Mouse (Mus musculus) liver, adult 2 months (tissue): ENCODE measurements around the gene Tnfrsf14. TPM values are rescaled to one million over a fixed set of nuclear protein-coding genes. Genes with fewer than 3 reads are reported as not detected.
A peak's percentile ranks its signal among the peaks of the same experiment; 100 is the strongest.

Experiments used
- DNase-seq: peaks from one replicate; pipeline ENCODE4 v3.0.0-alpha.2; 2011; ENCODE audit warnings: low read depth, low spot score; ENCODE audit errors: extremely low read depth
- H3K27ac ChIP-seq: fragments of 200-500 bp; replicated peaks from 2 replicates; pipeline ENCODE4 v1.5.1; 2012; ENCODE audit warnings: low read depth, mild to moderate bottlenecking, control low read depth, inconsistent platforms, low read length; ENCODE audit not compliant: insufficient read depth
- H3K27me3 ChIP-seq: fragments of 200-500 bp; 2 replicates; pipeline ENCODE4 v1.6.1; 2012; ENCODE audit warnings: mild to moderate bottlenecking, moderate library complexity, low read length, inconsistent platforms; ENCODE audit not compliant: control insufficient read depth, insufficient read depth
- H3K36me3 ChIP-seq: fragments of 200-500 bp; 2 replicates; pipeline ENCODE4 v1.6.1; 2012; ENCODE audit warnings: low read length, inconsistent platforms; ENCODE audit not compliant: control insufficient read depth, insufficient read depth
- H3K4me1 ChIP-seq: fragments of 200-500 bp; 2 replicates; pipeline ENCODE4 v1.6.1; 2011; ENCODE audit warnings: low read length; ENCODE audit not compliant: control insufficient read depth, insufficient read depth
- H3K4me3 ChIP-seq: fragments of 200-500 bp; 2 replicates; pipeline ENCODE4 v1.5.1; 2011; ENCODE audit warnings: low read depth, mild to moderate bottlenecking, control low read depth, low read length, moderate library complexity; ENCODE audit not compliant: insufficient read depth
- H3K79me2 ChIP-seq: fragments of 200-500 bp; 2 replicates; pipeline ENCODE4 v1.6.1; 2012; ENCODE audit warnings: inconsistent platforms, mild to moderate bottlenecking, low read length, moderate library complexity; ENCODE audit not compliant: control insufficient read depth, insufficient read depth
- H3K9ac ChIP-seq: fragments of 200-500 bp; 2 replicates; pipeline ENCODE4 v1.6.1; 2012; ENCODE audit warnings: low read depth, mild to moderate bottlenecking, control low read depth, inconsistent platforms, low read length
- CTCF ChIP-seq: fragments of 200-500 bp; IDR thresholded peaks from 2 replicates; pipeline ENCODE4 v1.5.1; 2011; ENCODE audit warnings: low read depth, low read length, control low read depth
- POLR2A ChIP-seq: fragments of 200-500 bp; IDR thresholded peaks from 2 replicates; pipeline ENCODE4 v1.6.1; 2011; ENCODE audit warnings: low read length, control low read depth; ENCODE audit not compliant: insufficient read depth; ENCODE audit errors: extremely low read depth
- WGBS: fragments of 180-500 bp; shearing (Covaris S2); methylation state at CpG from one replicate; pipeline ENCODE4 v1.1.7; 2018; 5-methylcytosine and 5-hydroxymethylcytosine counted together
- polyA plus RNA-seq: library from polyadenylated mRNA; depleted of rRNA; stranded (reverse); fragments of >200 nt; gene quantifications from 2 replicates; pipeline ENCODE4 v1.2.3, GENCODE M21; 2012
- total RNA-seq: library from RNA; depleted of rRNA; stranded (reverse); fragments of >200 nt; gene quantifications from 2 replicates; pipeline ENCODE4 v1.2.3, GENCODE M21; 2014

Gene Tnfrsf14
- total and polyA plus RNA-seq, 2 experiments: 11.2 to 55.6 TPM

GRCm38 (mm10) chr4:154964581-154965235, 36.3 kb upstream of the Tnfrsf14 start:
- no peak for DNase-seq
- WGBS: 2% methylated on average over 36 of the region's 36 CpGs
- peaks cover 3% of the 10 kb centered on the region for H3K4me1 ChIP-seq

GRCm38 (mm10) chr4:154963901-154964580, 35.7 kb upstream of the Tnfrsf14 start, which contains the start of gene Pank4:
Gene Pank4, plus strand, starts transcription at chr4:154964123.
- Histone ChIP-seq H3K4me1 (peaks cover 3% of the 10 kb centered on the region), H3K9ac (peak within 1 kb of the TSS; percentile 92), H3K27ac (peak within 1 kb of the TSS; percentile 90), H3K4me3 (peak within 1 kb of the TSS; percentile 95), H3K36me3 (no peaks in the 10 kb centered on the region), H3K27me3 (peaks cover 19% of the 10 kb centered on the region; the same call in 1 of the 2 replicates), H3K79me2 (peaks cover 7% of the 10 kb centered on the region; the same call in 1 of the 2 replicates)
- WGBS: under 1% methylated on average over 60 of the region's 66 CpGs
- DNase-seq: peak; percentile 84
- TF ChIP-seq CTCF (no peak), POLR2A (peak; percentile 70; the same call in 1 of the 2 replicates)

More at GRCm38 (mm10) chr4:154964581-154965235, 36.3 kb upstream of the Tnfrsf14 start:
- H3K36me3 ChIP-seq: peaks cover under 1% of the 10 kb centered on the region; the same call in 1 of the 2 replicates
- H3K27me3 ChIP-seq: peaks cover 15% of the 10 kb centered on the region; the same call in 1 of the 2 replicates
- H3K79me2 ChIP-seq: peaks cover 7% of the 10 kb centered on the region; the same call in 1 of the 2 replicates
- no peak for TF ChIP-seq POLR2A
- H3K4me3 ChIP-seq: peak overlapping the region; percentile 95
- H3K9ac ChIP-seq: peak overlapping the region; percentile 92
- 0 out of 2 replicates have a peak overlapping the region, but pooled peaks have one; percentile 19 for H3K27ac ChIP-seq

- Histone ChIP-seq H3K27me3 (peaks cover 22% of the 10 kb centered on the region; the same call in 1 of the 2 replicates), H3K79me2 (peaks cover 7% of the 10 kb centered on the region; the same call in 1 of the 2 replicates), H3K9ac (0 out of 2 replicates have a peak overlapping the region, but pooled peaks have one; percentile 29), H3K36me3 (no peaks in the 10 kb centered on the region), H3K4me1 (peaks cover 3% of the 10 kb centered on the region), H3K4me3 (no peak overlapping the region), H3K27ac (no peak overlapping the region)
- TF ChIP-seq CTCF (no peak), POLR2A (no peak)
- no peak for DNase-seq
- WGBS: 73% methylated on average over 11 of the region's 11 CpGs
Measured at GRCm38 (mm10) chr4:154963190-154963836, 35.0 kb upstream of the Tnfrsf14 start.

- H3K9ac ChIP-seq: no peak overlapping the region
- peaks cover 3% of the 10 kb centered on the region for H3K4me1 ChIP-seq
Measured at GRCm38 (mm10) chr4:154962683-154963082, 34.3 kb upstream of the Tnfrsf14 start.

GRCm38 (mm10) chr4:154961911-154962310, 33.5 kb upstream of the Tnfrsf14 start:
- TF ChIP-seq CTCF: no peak
- TF ChIP-seq POLR2A: no peak
- H3K4me3 ChIP-seq: no peak overlapping the region
- no peak overlapping the region for H3K27ac ChIP-seq
- 46% methylated on average over 13 of the region's 13 CpGs for WGBS
- H3K36me3 ChIP-seq: no peaks in the 10 kb centered on the region
- H3K27me3 ChIP-seq: peaks cover 22% of the 10 kb centered on the region; the same call in 1 of the 2 replicates
- DNase-seq: no peak
- H3K9ac ChIP-seq: no peak overlapping the region
- peaks cover 3% of the 10 kb centered on the region for H3K4me1 ChIP-seq
- H3K79me2 ChIP-seq: peaks cover 4% of the 10 kb centered on the region; the same call in 1 of the 2 replicates

More at GRCm38 (mm10) chr4:154962683-154963082, 34.3 kb upstream of the Tnfrsf14 start:
- no peak overlapping the region for H3K4me3 ChIP-seq
- TF ChIP-seq POLR2A (no peak), CTCF (no peak)
- peaks cover 22% of the 10 kb centered on the region; the same call in 1 of the 2 replicates for H3K27me3 ChIP-seq
- WGBS: 90% methylated on average over 7 of the region's 7 CpGs
- peaks cover 7% of the 10 kb centered on the region; the same call in 1 of the 2 replicates for H3K79me2 ChIP-seq
- no peak overlapping the region for H3K27ac ChIP-seq
- no peaks in the 10 kb centered on the region for H3K36me3 ChIP-seq
- no peak for DNase-seq
